In the genomic region with DNA sequence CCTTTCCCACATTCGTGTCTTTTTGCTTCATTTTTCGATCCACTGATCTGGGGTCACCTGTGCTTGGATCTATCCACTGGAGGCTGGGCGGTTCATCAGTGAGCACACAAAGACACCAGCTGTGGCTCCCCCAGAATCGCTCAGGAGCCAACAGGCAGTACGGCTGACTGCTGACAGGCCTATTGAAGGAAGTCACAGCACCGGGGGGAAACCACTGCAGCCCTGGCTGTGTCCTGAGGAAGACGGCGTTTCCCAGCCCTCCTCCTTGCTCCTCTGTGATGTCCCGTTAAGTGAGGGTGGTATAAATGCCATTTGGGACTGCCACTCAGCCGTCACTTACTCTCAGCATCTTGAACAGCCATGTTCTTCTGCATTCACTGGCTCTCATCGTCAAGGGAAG, we compare ENCODE assay signal across 12 mouse cellular contexts. TPM values are rescaled to one million over a fixed set of nuclear protein-coding genes. Genes with fewer than 3 reads are reported as not detected.
DNase-seq lines count a peak whose midpoint lies in the region; ATAC-seq lines count a peak whose summit lies in the region.
"Had no signal": no experiment of that assay in that cellular context is flagged by ENCODE, and none has a peak within 500 bp of the region (broad histone marks: within the 10 kb centered on the region; RNA-seq: fewer than 3 reads in every experiment).

No protein-coding gene starts in this region.

- ATAC-seq in common myeloid progenitor, adult 5-6 weeks (replicated peaks; ENCODE audit: low read depth, poor library complexity, severe bottlenecking): peak; percentile 50
- ATAC-seq in megakaryocyte-erythroid progenitor cell, adult 5-6 weeks (replicated peaks; ENCODE audit: low FRiP score, low TSS enrichment, poor library complexity, severe bottlenecking): no peak
- ATAC-seq: intestine, embryonic 15.5 days had no signal

- DNase-seq in heart, adult 11 months: peak; percentile 93
- DNase-seq in heart, adult 8-10 months (ENCODE audit: low spot score): no peak
- peak; percentile 40 for DNase-seq in kidney, postnatal 14 days
- DNase-seq in kidney, adult 18-20 months: no peak
- peak; percentile 25 to 27 for DNase-seq in B cell, adult 2 months
- DNase-seq in lung, postnatal 10 days: no peak
- DNase-seq: heart, postnatal 14 days; thymus, adult 18-20 months; thymus, postnatal 4 days had no signal

RNA-seq across cellular contexts. Expression of a gene that starts 30.5 kb away (rescaled TPM):
- total RNA-seq in heart, adult 8-10 months (2022): 10 to 100 TPM in 2 of 4 experiments, 1 to 10 TPM in 2; 7.4 to 11.5 (median 9.4) TPM
- 5.4 and 10.8 TPM in 2 replicates for total RNA-seq in common myeloid progenitor, adult 5-6 weeks (2017)
- 7.2 and 7.6 TPM in 2 replicates for total RNA-seq in megakaryocyte-erythroid progenitor cell, adult 5-6 weeks (2014; fragmentation: Nextera tagmentation)
- total RNA-seq in megakaryocyte-erythroid progenitor cell, adult 5-6 weeks (2017): 3.3 and 7.9 TPM in 2 replicates

RNA-seq across cellular contexts. Expression of a gene that starts 30.9 kb away (rescaled TPM):
- total RNA-seq in heart, adult 8-10 months (2022): 10 to 100 TPM; 66.0 to 75.4 (median 70.5) TPM
- total RNA-seq in common myeloid progenitor, adult 5-6 weeks (2017): 126 and 156 TPM in 2 replicates
- total RNA-seq in megakaryocyte-erythroid progenitor cell, adult 5-6 weeks (2014; fragmentation: Nextera tagmentation): 145 and 195 TPM in 2 replicates
- 149 and 191 TPM in 2 replicates for total RNA-seq in megakaryocyte-erythroid progenitor cell, adult 5-6 weeks (2017)

Comparison
In these comparisons a context has a peak if more than half of its experiments do, and no peak if none do; other contexts are left out.
1. DNase-seq: peak in heart, adult 11 months (single experiment), kidney, postnatal 14 days (single experiment) and B cell, adult 2 months (2 of 2); none in heart, adult 8-10 months (single experiment), kidney, adult 18-20 months (single experiment) and lung, postnatal 10 days (single experiment).